In the genomic region with DNA sequence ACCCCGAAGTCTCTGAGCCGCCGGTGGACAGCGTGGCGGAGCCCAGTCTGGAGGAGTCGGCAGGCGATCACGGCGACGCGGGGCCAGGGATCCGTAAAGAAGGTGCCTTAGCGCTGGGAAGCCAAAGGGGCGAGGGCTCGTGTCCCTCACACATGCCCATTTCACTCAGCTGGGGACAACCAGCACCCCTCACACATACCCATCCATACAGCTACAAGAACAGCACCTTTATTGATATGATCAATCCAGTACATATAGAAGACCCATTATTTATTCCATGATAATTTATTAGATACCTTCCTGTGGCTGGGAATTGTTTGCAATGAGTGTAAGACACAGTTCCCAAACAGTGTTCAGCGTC, we compare ENCODE assay signal across 8 mouse cellular contexts. TPM values are rescaled to one million over a fixed set of nuclear protein-coding genes. Genes with fewer than 3 reads are reported as not detected.
DNase-seq lines count a peak whose midpoint lies in the region; ATAC-seq and TF ChIP-seq lines count a peak whose summit lies in the region.
"Had no signal": no experiment of that assay in that cellular context is flagged by ENCODE, and none has a peak within 500 bp of the region (broad histone marks: within the 10 kb centered on the region; RNA-seq: fewer than 3 reads in every experiment).

No protein-coding gene starts in this region.

- under 1% methylated on average over 16 of the region's 16 CpGs for WGBS in lung, embryonic 14.5 days
- WGBS in embryonic facial prominence, embryonic 15.5 days, result 2% methylated on average over 16 of the region's 16 CpGs
- 2% methylated on average over 16 of the region's 16 CpGs for WGBS in limb, embryonic 10.5 days
- 2% methylated on average over 16 of the region's 16 CpGs for WGBS in olfactory bulb, adult 2 months

- H3K27ac ChIP-seq in lung, embryonic 14.5 days (ENCODE audit: low read depth), result no peak overlapping the region
- no peak overlapping the region for H3K27ac ChIP-seq in embryonic facial prominence, embryonic 15.5 days (replicated peaks)
- H3K27ac ChIP-seq in limb, embryonic 10.5 days, result peak overlapping the region; percentile 88
- H3K27ac ChIP-seq in olfactory bulb, adult 2 months (ENCODE audit: insufficient read depth, low read depth, low read length), result no peak overlapping the region

- peak overlapping the region; percentile 55 for H3K9ac ChIP-seq in lung, embryonic 14.5 days
- peak overlapping the region; percentile 29; the same call in 1 of the 2 replicates for H3K9ac ChIP-seq in embryonic facial prominence, embryonic 15.5 days

- no peaks in the 10 kb centered on the region for H3K9me3 ChIP-seq in lung, embryonic 14.5 days (ENCODE audit: low read depth, low read length)
- H3K9me3 ChIP-seq in embryonic facial prominence, embryonic 15.5 days (replicated peaks), result no peaks in the 10 kb centered on the region
- no peaks in the 10 kb centered on the region for H3K9me3 ChIP-seq in limb, embryonic 10.5 days (replicated peaks)

- no peak for TF ChIP-seq POLR2A in olfactory bulb, adult 2 months (IDR thresholded peaks at IDR 0.05; ENCODE audit: insufficient read depth, low read depth, low read length)

- peaks cover 20% of the 10 kb centered on the region for H3K27me3 ChIP-seq in lung, embryonic 14.5 days (ENCODE audit: insufficient read depth, low read length)
- peaks cover 24% of the 10 kb centered on the region for H3K27me3 ChIP-seq in embryonic facial prominence, embryonic 15.5 days
- H3K27me3 ChIP-seq in limb, embryonic 10.5 days (ENCODE audit: low read depth, poor library complexity, severe bottlenecking), result peaks cover 74% of the 10 kb centered on the region

- no peaks in the 10 kb centered on the region for H3K36me3 ChIP-seq in lung, embryonic 14.5 days (ENCODE audit: insufficient read depth)
- H3K36me3 ChIP-seq in embryonic facial prominence, embryonic 15.5 days, result no peaks in the 10 kb centered on the region
- no peaks in the 10 kb centered on the region for H3K36me3 ChIP-seq in limb, embryonic 10.5 days

- TF ChIP-seq CTCF in lung, embryonic 14.5 days (IDR thresholded peaks at IDR 0.05; ENCODE audit: low read depth), result no peak
- TF ChIP-seq CTCF in olfactory bulb, adult 2 months (IDR thresholded peaks at IDR 0.05; ENCODE audit: insufficient read depth, low read depth, low read length), result no peak

- H3K4me2 ChIP-seq in lung, embryonic 14.5 days, result peak overlapping the region; percentile 67
- peak overlapping the region; percentile 91 for H3K4me2 ChIP-seq in embryonic facial prominence, embryonic 15.5 days (replicated peaks)

- H3K4me1 ChIP-seq in lung, embryonic 14.5 days (ENCODE audit: insufficient read depth), result no peaks in the 10 kb centered on the region
- H3K4me1 ChIP-seq in embryonic facial prominence, embryonic 15.5 days, result peaks cover 17% of the 10 kb centered on the region
- H3K4me1 ChIP-seq in limb, embryonic 10.5 days, result peaks cover 18% of the 10 kb centered on the region
- H3K4me1 ChIP-seq in olfactory bulb, adult 2 months (ENCODE audit: control insufficient read depth, insufficient read depth, low read length), result peaks cover 18% of the 10 kb centered on the region

- no peak for ATAC-seq in lung, embryonic 14.5 days (ENCODE audit: insufficient read depth)
- ATAC-seq in embryonic facial prominence, embryonic 15.5 days (ENCODE audit: insufficient number of reproducible peaks, low FRiP score, low TSS enrichment, low read depth), result no peak

- no peak for DNase-seq in lung, embryonic 14.5 days
- no peak for DNase-seq in lung, postnatal 4 days
- no peak for DNase-seq in limb, embryonic 10.5 days (ENCODE audit: low spot score)
- DNase-seq in left cerebral cortex, adult 18-20 months (ENCODE audit: low spot score in 2 of 2), result no peak
- no peak for DNase-seq in natural killer cell, adult 2 months (ENCODE audit: low spot score in 2 of 2)

- H3K4me3 ChIP-seq in lung, embryonic 14.5 days (ENCODE audit: low read depth, low read length), result peak overlapping the region; percentile 64
- peak overlapping the region; percentile 69 for H3K4me3 ChIP-seq in embryonic facial prominence, embryonic 15.5 days (replicated peaks)
- peak overlapping the region; percentile 86 for H3K4me3 ChIP-seq in limb, embryonic 10.5 days
- H3K4me3 ChIP-seq in olfactory bulb, adult 2 months (ENCODE audit: insufficient read depth, low read depth, low read length), result peak overlapping the region; percentile 73

RNA-seq across cellular contexts. Expression of a gene that starts 0.3 kb away (rescaled TPM):
- 0.24 TPM in 1 of 2 replicates, not detected in the other for polyA plus RNA-seq in lung, embryonic 14.5 days (2014; fragmentation: Nextera tagmentation; extraction: Ambion mirVana)
- 2.9 and 6.8 TPM in 2 replicates for polyA plus RNA-seq in embryonic facial prominence, embryonic 15.5 days (2015; fragmentation: Nextera tagmentation; extraction: Ambion mirVana)
- polyA plus RNA-seq in limb, embryonic 10.5 days (2016; fragmentation: Nextera tagmentation; extraction: Ambion mirVana), result 0.06 and 0.14 TPM in 2 replicates
- polyA plus RNA-seq in olfactory bulb, adult 2 months (2012; ENCODE audit: insufficient read depth, insufficient read length, low replicate concordance, missing spikeins), result not detected in 2 replicates
- total RNA-seq in left cerebral cortex, adult 18-20 months (2021), result under 1 TPM; 0.19 to 0.21 TPM

RNA-seq across cellular contexts. Expression of a gene that starts 0.4 kb away (rescaled TPM):
- 25.9 and 26.8 TPM in 2 replicates for polyA plus RNA-seq in lung, embryonic 14.5 days (2014; fragmentation: Nextera tagmentation; extraction: Ambion mirVana)
- 30.0 and 31.1 TPM in 2 replicates for polyA plus RNA-seq in embryonic facial prominence, embryonic 15.5 days (2015; fragmentation: Nextera tagmentation; extraction: Ambion mirVana)
- polyA plus RNA-seq in limb, embryonic 10.5 days (2016; fragmentation: Nextera tagmentation; extraction: Ambion mirVana), result 28.2 and 33.5 TPM in 2 replicates
- polyA plus RNA-seq in olfactory bulb, adult 2 months (2012; ENCODE audit: insufficient read depth, insufficient read length, low replicate concordance, missing spikeins), result 175 TPM in 1 of 2 replicates, not detected in the other
- 10 to 100 TPM; 47.2 to 55.7 TPM for total RNA-seq in left cerebral cortex, adult 18-20 months (2021)

RNA-seq across cellular contexts. Expression of a gene that starts 16.8 kb away (rescaled TPM):
- polyA plus RNA-seq in lung, embryonic 14.5 days (2014; fragmentation: Nextera tagmentation; extraction: Ambion mirVana), result 125 and 128 TPM in 2 replicates
- polyA plus RNA-seq in embryonic facial prominence, embryonic 15.5 days (2015; fragmentation: Nextera tagmentation; extraction: Ambion mirVana), result 118 TPM in 2 replicates
- 120 and 129 TPM in 2 replicates for polyA plus RNA-seq in limb, embryonic 10.5 days (2016; fragmentation: Nextera tagmentation; extraction: Ambion mirVana)
- polyA plus RNA-seq in olfactory bulb, adult 2 months (2012; ENCODE audit: insufficient read depth, insufficient read length, low replicate concordance, missing spikeins), result 181 TPM in 1 of 2 replicates, not detected in the other
- total RNA-seq in left cerebral cortex, adult 18-20 months (2021), result 10 to 100 TPM; 61.9 to 65.5 TPM

RNA-seq across cellular contexts. Expression of a gene that starts 29.7 kb away (rescaled TPM):
- 9.0 and 10.4 TPM in 2 replicates for polyA plus RNA-seq in lung, embryonic 14.5 days (2014; fragmentation: Nextera tagmentation; extraction: Ambion mirVana)
- polyA plus RNA-seq in embryonic facial prominence, embryonic 15.5 days (2015; fragmentation: Nextera tagmentation; extraction: Ambion mirVana), result 11.8 and 13.3 TPM in 2 replicates
- 15.8 and 16.0 TPM in 2 replicates for polyA plus RNA-seq in limb, embryonic 10.5 days (2016; fragmentation: Nextera tagmentation; extraction: Ambion mirVana)
- polyA plus RNA-seq in olfactory bulb, adult 2 months (2012; ENCODE audit: insufficient read depth, insufficient read length, low replicate concordance, missing spikeins), result not detected in 2 replicates
- total RNA-seq in left cerebral cortex, adult 18-20 months (2021), result 10 to 100 TPM; 10.7 to 12.3 TPM

RNA-seq across cellular contexts. Expression of a gene that starts 37.2 kb away (rescaled TPM):
- polyA plus RNA-seq in lung, embryonic 14.5 days (2014; fragmentation: Nextera tagmentation; extraction: Ambion mirVana), result 0.09 TPM in 1 of 2 replicates, not detected in the other
- polyA plus RNA-seq in embryonic facial prominence, embryonic 15.5 days (2015; fragmentation: Nextera tagmentation; extraction: Ambion mirVana), result 0.14 and 0.24 TPM in 2 replicates
- polyA plus RNA-seq in limb, embryonic 10.5 days (2016; fragmentation: Nextera tagmentation; extraction: Ambion mirVana), result not detected in 2 replicates
- polyA plus RNA-seq in olfactory bulb, adult 2 months (2012; ENCODE audit: insufficient read depth, insufficient read length, low replicate concordance, missing spikeins), result not detected in 2 replicates
- total RNA-seq in left cerebral cortex, adult 18-20 months (2021), result under 1 TPM; 0.37 to 0.45 TPM
- total RNA-seq: adrenal gland, postnatal 4 days had no signal
